In genomic region chr1:62829690-62830417, GRCm38 (mm10) we compare ENCODE assay signal across 13 mouse cellular contexts.
DNase-seq lines count a peak whose midpoint lies in the region; ATAC-seq and TF ChIP-seq lines count a peak whose summit lies in the region.
"Had no signal": no experiment of that assay in that cellular context is flagged by ENCODE, and none has a peak within 500 bp of the region (broad histone marks: within the 10 kb centered on the region; RNA-seq: fewer than 3 reads in every experiment).

No protein-coding gene starts in this region.

- no peaks in the 10 kb centered on the region for H3K27me3 ChIP-seq in heart, embryonic 12.5 days (replicated peaks)
- no peaks in the 10 kb centered on the region for H3K27me3 ChIP-seq in heart, adult 2 months (ENCODE audit: control insufficient read depth, insufficient read depth, low read length)
- no peaks in the 10 kb centered on the region for H3K27me3 ChIP-seq in heart, postnatal 0 days (ENCODE audit: control insufficient read depth, insufficient read depth, low read length)
- peaks cover 2% of the 10 kb centered on the region; the same call in 1 of the 2 replicates for H3K27me3 ChIP-seq in midbrain, embryonic 13.5 days
- H3K27me3 ChIP-seq: neural tube, embryonic 13.5 days had no signal

- no peaks in the 10 kb centered on the region for H3K79me2 ChIP-seq in heart, adult 2 months (replicated peaks; ENCODE audit: control insufficient read depth, insufficient read depth, low read length)

- TF ChIP-seq POLR2A in heart, adult 2 months (IDR thresholded peaks at IDR 0.05; ENCODE audit: insufficient read depth, low read depth, low read length): no peak

- no peak for DNase-seq in heart, adult 2 months
- DNase-seq in retina, postnatal 1 day: peak; percentile 18
- no peak for DNase-seq in retina, embryonic 14.5 days (ENCODE audit: low spot score)
- no peak for DNase-seq in heart, postnatal 0 days (ENCODE audit: low spot score)
- no peak for DNase-seq in layer of hippocampus, adult 9-10 months (ENCODE audit: low spot score)
- DNase-seq in cerebellum, adult 9-10 months: no peak
- DNase-seq: cerebellum, adult 9-11 months; kidney, postnatal 10 days had no signal

- peak overlapping the region; percentile 29 for H3K4me2 ChIP-seq in heart, embryonic 12.5 days
- H3K4me2 ChIP-seq in heart, postnatal 0 days (ENCODE audit: low read depth, low read length): no peak overlapping the region
- no peak overlapping the region for H3K4me2 ChIP-seq in midbrain, embryonic 13.5 days (replicated peaks)
- H3K4me2 ChIP-seq: hindbrain, embryonic 14.5 days; neural tube, embryonic 13.5 days had no signal

- no peak overlapping the region for H3K9ac ChIP-seq in heart, embryonic 12.5 days
- H3K9ac ChIP-seq in heart, adult 2 months (ENCODE audit: low read depth, low read length): no peak overlapping the region
- no peak overlapping the region for H3K9ac ChIP-seq in heart, postnatal 0 days (replicated peaks; ENCODE audit: low read depth, low read length)
- no peak overlapping the region for H3K9ac ChIP-seq in midbrain, embryonic 13.5 days (replicated peaks)
- H3K9ac ChIP-seq: hindbrain, embryonic 14.5 days; liver, embryonic 14.5 days; neural tube, embryonic 13.5 days had no signal

- no peak for TF ChIP-seq CTCF in heart, adult 2 months (IDR thresholded peaks at IDR 0.05)
- no peak for TF ChIP-seq CTCF in heart, postnatal 0 days (IDR thresholded peaks at IDR 0.05; ENCODE audit: low read depth)

- no peak overlapping the region for H3K27ac ChIP-seq in heart, embryonic 12.5 days (ENCODE audit: poor library complexity, severe bottlenecking)
- H3K27ac ChIP-seq in heart, adult 2 months: no peak overlapping the region
- H3K27ac ChIP-seq in heart, postnatal 0 days (ENCODE audit: low read depth): no peak overlapping the region
- H3K27ac ChIP-seq in midbrain, embryonic 13.5 days: no peak overlapping the region
- H3K27ac ChIP-seq: hindbrain, embryonic 14.5 days; liver, embryonic 14.5 days; neural tube, embryonic 13.5 days had no signal

- 41% methylated on average over 4 of the region's 4 CpGs for WGBS in heart, embryonic 12.5 days
- 65% methylated on average over 4 of the region's 4 CpGs for WGBS in heart, adult 2 months
- 31% methylated on average over 4 of the region's 4 CpGs for WGBS in heart, postnatal 0 days
- 81% methylated on average over 4 of the region's 4 CpGs for WGBS in midbrain, embryonic 13.5 days

- ATAC-seq in heart, embryonic 12.5 days (ENCODE audit: insufficient number of reproducible peaks, low FRiP score): peak; percentile 41; the same call in 1 of the 2 replicates
- ATAC-seq in heart, postnatal 0 days (ENCODE audit: insufficient read depth, low read depth): peak; percentile 47; the same call in 1 of the 2 replicates
- no peak for ATAC-seq in midbrain, embryonic 13.5 days

- H3K9me3 ChIP-seq in heart, embryonic 12.5 days (replicated peaks): no peaks in the 10 kb centered on the region; the same call in none of the 2 replicates
- H3K9me3 ChIP-seq in heart, postnatal 0 days (replicated peaks; ENCODE audit: control insufficient read depth, low read length): no peaks in the 10 kb centered on the region
- 0 out of 2 replicates have a peak, but pooled peaks cover 3% of the 10 kb centered on the region for H3K9me3 ChIP-seq in midbrain, embryonic 13.5 days
- H3K9me3 ChIP-seq: neural tube, embryonic 13.5 days had no signal

- H3K36me3 ChIP-seq in heart, embryonic 12.5 days: no peaks in the 10 kb centered on the region
- no peaks in the 10 kb centered on the region for H3K36me3 ChIP-seq in heart, adult 2 months (ENCODE audit: control insufficient read depth, insufficient read depth, low read length)
- no peaks in the 10 kb centered on the region for H3K36me3 ChIP-seq in heart, postnatal 0 days (replicated peaks; ENCODE audit: control insufficient read depth, insufficient read depth, low read length)
- H3K36me3 ChIP-seq in midbrain, embryonic 13.5 days: no peaks in the 10 kb centered on the region
- H3K36me3 ChIP-seq: neural tube, embryonic 13.5 days had no signal

- H3K4me3 ChIP-seq in heart, embryonic 12.5 days: no peak overlapping the region
- no peak overlapping the region for H3K4me3 ChIP-seq in heart, adult 2 months
- no peak overlapping the region for H3K4me3 ChIP-seq in heart, postnatal 0 days (ENCODE audit: low read depth, low read length)
- no peak overlapping the region for H3K4me3 ChIP-seq in midbrain, embryonic 13.5 days (replicated peaks)
- H3K4me3 ChIP-seq: neural tube, embryonic 13.5 days had no signal

- intact Hi-C loops in heart, adult 2 months (cut with DNase I): no loop called here

- no peak for TF ChIP-seq EP300 in heart, adult 2 months (IDR thresholded peaks at IDR 0.05; ENCODE audit: insufficient read depth, low read depth, low read length)
- no peak for TF ChIP-seq EP300 in heart, postnatal 0 days (IDR thresholded peaks at IDR 0.05; ENCODE audit: low read depth)

- H3K4me1 ChIP-seq in heart, embryonic 12.5 days (replicated peaks): peaks cover 30% of the 10 kb centered on the region
- no peaks in the 10 kb centered on the region for H3K4me1 ChIP-seq in heart, adult 2 months (ENCODE audit: control insufficient read depth, insufficient read depth, low read length)
- H3K4me1 ChIP-seq in heart, postnatal 0 days (ENCODE audit: control insufficient read depth, insufficient read depth): peaks cover 5% of the 10 kb centered on the region; the same call in 1 of the 2 replicates
- peaks cover 9% of the 10 kb centered on the region; the same call in 1 of the 2 replicates for H3K4me1 ChIP-seq in midbrain, embryonic 13.5 days (replicated peaks)
